Mouse (Mus musculus): ENCODE measurements around the gene Isg20l2.
A peak's percentile ranks its signal among the peaks of the same experiment; 100 is the strongest.

Isg20l2 gene

DNA sequence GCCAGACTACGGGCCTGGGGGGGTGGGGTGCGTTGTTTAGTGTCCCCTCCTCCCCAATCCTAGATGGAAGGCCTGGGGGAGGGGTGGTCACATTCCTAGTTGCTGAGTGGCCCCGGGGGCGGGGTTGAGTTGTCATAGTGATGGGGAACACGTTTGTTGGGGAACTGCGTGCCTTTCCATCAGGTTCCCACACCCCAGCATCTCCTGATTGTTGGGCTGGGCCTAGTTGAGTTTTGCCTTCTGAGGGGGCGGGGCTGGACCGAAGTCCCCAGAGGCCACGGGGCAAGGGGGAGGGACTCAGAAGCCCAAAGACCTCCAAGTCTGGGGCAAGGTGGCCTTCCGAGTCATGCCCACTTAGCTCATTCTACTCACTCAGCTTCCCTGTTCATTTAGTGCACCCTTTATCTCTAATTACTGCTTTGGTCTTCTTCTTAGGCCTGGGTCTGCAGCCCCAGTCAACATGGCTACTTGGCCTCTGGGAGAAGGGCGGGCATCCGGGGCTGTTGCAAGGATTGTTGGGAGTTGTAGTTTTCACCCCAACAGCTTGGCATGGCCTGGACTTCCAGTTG, 19.5 kb upstream of the Isg20l2 start:
- peak; percentile 62 for DNase-seq (ENCODE audit: low read depth, low spot score)

DNA sequence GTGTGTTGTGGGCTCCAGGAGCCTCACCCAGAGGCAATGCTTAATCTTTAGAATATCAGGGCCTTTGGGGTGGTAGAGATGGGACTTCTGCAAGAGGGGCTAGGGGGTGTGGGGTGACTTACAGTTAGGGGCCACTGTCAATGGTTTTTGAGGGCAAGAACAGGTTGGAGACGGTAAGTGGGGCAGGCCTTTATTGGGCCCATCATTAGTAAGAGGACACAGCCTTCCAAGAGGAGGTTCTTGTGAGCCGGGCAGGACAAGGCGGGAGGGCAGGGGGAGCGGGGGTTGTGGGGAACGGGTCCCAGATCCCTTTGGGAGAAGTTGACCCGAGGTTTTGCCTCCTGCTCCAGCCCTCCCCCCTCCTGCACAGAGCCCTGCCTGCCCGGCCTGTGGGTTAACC, 16.6 kb upstream of the Isg20l2 start:
- no peak for DNase-seq (ENCODE audit: low read depth, low spot score)

- no peak for DNase-seq (ENCODE audit: low read depth, low spot score)
Observed at GRCm38 (mm10) chr3:87913891-87914290, 16.2 kb upstream of the Isg20l2 start.

DNA sequence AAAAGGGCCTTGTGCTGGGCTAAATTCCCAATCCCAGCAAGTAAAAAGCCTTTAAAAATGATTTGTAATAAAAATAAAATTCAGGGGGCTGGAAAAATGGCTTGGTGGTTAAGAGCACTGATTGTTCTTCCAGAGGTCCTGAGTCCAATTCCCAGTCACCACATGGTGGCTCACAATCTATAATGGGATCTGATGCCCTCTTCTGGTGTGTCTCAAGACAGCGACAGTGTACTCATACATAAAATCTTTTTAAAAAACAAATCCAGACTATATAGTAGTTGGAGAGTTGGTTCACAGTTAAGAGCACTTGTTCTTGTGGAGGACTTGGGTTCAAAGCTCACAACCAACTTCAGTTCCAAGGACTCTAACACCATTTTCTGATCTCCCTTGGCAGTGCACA, 13.1 kb upstream of the Isg20l2 start:
- DNase-seq (ENCODE audit: low read depth, low spot score): no peak

GRCm38 (mm10) chr3:87918551-87918950, 11.6 kb upstream of the Isg20l2 start:
- DNase-seq (ENCODE audit: low read depth, low spot score): no peak

- peak; percentile 81 for DNase-seq (ENCODE audit: low read depth, low spot score)
Observed at GRCm38 (mm10) chr3:87919336-87920108, 10.6 kb upstream of the Isg20l2 start, which contains the start of gene Mrpl24. Gene Mrpl24 (plus strand): TSS chr3:87919506.

DNA sequence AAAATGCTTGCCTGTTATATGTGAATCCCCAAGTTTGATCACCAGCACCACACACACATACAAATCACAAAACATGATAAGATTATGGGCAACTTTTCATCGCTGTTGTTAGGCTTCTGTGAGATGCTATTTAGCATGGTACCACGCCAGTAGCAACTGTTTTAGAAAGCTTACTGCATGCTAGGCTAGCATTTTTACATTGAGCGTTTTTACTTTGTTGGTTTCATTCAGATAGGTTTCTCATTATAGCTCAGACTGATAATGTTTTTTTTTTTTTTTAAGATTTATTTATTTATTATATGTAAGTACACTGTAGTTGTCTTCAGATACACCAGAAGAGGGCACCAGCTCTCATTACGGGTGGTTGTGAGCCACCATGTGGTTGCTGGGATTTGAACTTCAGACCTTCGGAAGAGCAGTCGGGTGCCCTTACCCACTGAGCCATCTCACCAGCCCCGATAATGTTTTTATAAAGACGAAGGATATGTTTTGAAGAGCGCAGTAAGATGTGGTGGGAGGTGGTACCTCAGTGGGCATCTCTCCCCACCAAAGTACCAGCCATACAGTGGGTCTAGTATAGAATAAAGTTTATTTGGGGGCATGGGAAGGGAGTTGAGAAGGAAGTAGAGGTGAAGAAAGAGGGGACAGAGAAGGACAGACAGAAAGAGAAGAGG, 9.7 kb upstream of the Isg20l2 start:
- no peak for DNase-seq (ENCODE audit: low read depth, low spot score)

- no peak for DNase-seq (ENCODE audit: low read depth, low spot score)
Observed at GRCm38 (mm10) chr3:87924996-87925395, 5.1 kb upstream of the Isg20l2 start.

GRCm38 (mm10) chr3:87927452-87927851, 2.7 kb upstream of the Isg20l2 start:
- DNase-seq (ENCODE audit: low read depth, low spot score): no peak

GRCm38 (mm10) chr3:87929341-87930077, 605 bp upstream of the Isg20l2 start:
- DNase-seq (ENCODE audit: low read depth, low spot score): no peak

DNA sequence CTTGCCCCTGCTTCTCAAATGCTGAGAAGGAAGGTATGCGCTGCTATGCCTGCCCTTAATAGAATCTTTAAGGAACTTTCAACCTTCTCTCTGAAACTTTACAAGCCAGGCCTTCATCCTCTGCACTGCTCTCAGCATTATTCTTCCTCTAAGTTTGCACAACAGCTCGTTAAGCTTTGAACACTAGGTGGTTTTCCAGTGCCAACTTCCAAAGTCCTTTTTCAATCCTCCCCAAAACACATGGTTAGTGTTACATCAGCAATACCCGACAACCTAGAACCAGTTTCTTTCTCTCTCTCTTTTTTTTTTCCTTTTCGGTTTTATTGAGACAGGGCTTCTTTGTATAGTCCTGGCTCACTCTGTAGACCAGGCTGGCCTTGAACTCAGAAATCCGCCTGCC, 3.9 kb downstream of the Isg20l2 start:
- DNase-seq (ENCODE audit: low read depth, low spot score): no peak

GRCm38 (mm10) chr3:87934501-87934900, 4.4 kb downstream of the Isg20l2 start:
- no peak for DNase-seq (ENCODE audit: low read depth, low spot score)

- DNase-seq (ENCODE audit: low read depth, low spot score): no peak
Observed at GRCm38 (mm10) chr3:87935201-87935600, 5.1 kb downstream of the Isg20l2 start.

DNA sequence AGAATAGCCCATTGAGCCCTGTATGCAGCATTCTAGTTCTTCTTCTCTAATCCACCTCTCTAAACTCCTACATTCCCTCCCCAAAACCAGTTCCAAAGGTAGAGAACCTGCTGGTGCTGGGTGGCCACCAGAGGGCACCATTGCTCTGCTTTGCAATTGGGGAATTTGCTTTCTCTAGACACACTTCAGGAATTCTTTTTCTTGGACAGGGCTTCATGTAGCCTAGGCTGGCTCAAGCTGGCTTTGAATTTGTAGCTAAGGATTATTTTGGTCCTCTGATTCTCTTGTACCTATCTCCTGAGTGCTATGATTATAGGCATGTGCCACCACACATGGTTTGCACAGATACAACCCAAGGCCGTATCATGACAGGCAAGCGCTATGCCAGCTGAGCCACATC, 5.7 kb downstream of the Isg20l2 start:
- DNase-seq (ENCODE audit: low read depth, low spot score): peak; percentile 74

GRCm38 (mm10) chr3:87940611-87941010, 10.5 kb downstream of the Isg20l2 start:
- DNase-seq (ENCODE audit: low read depth, low spot score): no peak

DNA sequence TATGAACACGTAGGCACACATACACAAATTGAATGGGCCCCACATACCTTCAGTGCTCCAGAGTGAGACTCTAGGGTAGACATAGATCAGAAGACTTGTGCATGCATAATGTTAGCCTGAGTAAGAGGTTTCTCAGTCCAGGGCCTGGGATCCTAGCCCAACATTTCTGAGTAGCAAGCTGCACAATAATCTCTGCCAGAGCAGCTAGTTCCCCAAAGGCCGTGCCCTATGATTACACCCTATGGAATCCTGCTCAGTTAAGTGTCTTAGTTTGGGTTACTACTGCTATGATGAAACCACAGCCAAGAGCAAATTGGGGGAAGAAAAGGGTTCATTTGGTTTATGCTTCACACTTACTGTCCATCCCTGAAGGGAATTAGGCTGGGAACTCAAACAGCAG, 12.4 kb downstream of the Isg20l2 start:
- DNase-seq (ENCODE audit: low read depth, low spot score): no peak

DNA sequence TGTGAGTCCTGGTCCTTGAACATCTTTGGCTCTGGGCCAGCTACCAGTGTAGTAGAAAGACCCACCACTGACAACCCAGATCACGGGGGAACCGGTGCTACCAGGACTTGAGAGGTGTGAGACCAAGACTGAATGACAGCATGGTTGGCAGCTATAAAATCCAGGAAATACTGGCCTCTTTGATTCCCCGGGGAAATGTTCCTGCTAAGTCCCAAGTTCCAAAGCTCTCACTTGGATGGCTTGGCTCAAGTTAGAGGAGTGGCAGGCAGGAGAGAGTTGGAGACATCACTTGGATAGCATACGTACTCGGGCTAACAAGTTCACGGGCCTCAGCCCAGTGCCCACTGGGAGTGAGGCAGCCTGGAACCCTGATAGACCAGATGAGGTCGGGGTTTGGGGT, 13.5 kb downstream of the Isg20l2 start:
- DNase-seq (ENCODE audit: low read depth, low spot score): no peak

- DNase-seq (ENCODE audit: low read depth, low spot score): no peak
Observed at GRCm38 (mm10) chr3:87944838-87945600, 14.9 kb downstream of the Isg20l2 start.

- DNase-seq (ENCODE audit: low read depth, low spot score): no peak
Observed at GRCm38 (mm10) chr3:87945781-87946540, 15.8 kb downstream of the Isg20l2 start.

DNA sequence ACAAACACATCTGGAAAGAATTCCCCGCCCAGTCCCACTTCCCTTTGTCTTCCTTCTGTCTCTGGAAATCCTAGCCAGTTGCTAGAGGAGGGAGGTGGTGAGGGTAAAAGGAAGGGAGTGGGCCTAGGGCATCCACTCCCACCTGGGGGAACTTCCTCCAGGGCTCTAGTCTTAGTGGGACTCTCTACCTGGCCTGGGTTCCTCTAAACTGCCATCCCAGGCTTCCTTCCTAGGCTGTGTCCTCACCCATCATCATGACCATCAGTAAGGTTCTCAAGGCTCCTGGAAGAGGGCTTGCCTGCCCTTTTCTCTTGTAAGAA, 16.4 kb downstream of the Isg20l2 start:
- DNase-seq (ENCODE audit: low read depth, low spot score): no peak
